In genomic region chr4:82272099-82272498, GRCm38 (mm10) we compare ENCODE assay signal across 23 mouse cellular contexts.
A peak's percentile ranks its signal among the peaks of the same experiment; 100 is the strongest.
DNase-seq lines count a peak whose midpoint lies in the region; ATAC-seq and TF ChIP-seq lines count a peak whose summit lies in the region.
"Had no signal": no experiment of that assay in that cellular context is flagged by ENCODE, and none has a peak within 500 bp of the region (broad histone marks: within the 10 kb centered on the region; RNA-seq: fewer than 3 reads in every experiment).

No protein-coding gene starts in this region.

- no peak for TF ChIP-seq EP300 in lung, postnatal 0 days (IDR thresholded peaks at IDR 0.05)

- no peak overlapping the region for H3K4me3 ChIP-seq in embryonic facial prominence, embryonic 11.5 days (ENCODE audit: low read depth, low read length)
- H3K4me3 ChIP-seq in embryonic facial prominence, embryonic 10.5 days: no peak overlapping the region
- H3K4me3 ChIP-seq in hindbrain, embryonic 12.5 days: no peak overlapping the region
- H3K4me3 ChIP-seq in hindbrain, embryonic 10.5 days: no peak overlapping the region
- H3K4me3 ChIP-seq in lung, postnatal 0 days (ENCODE audit: low read depth, low read length): no peak overlapping the region
- no peak overlapping the region for H3K4me3 ChIP-seq in embryonic fibroblast, embryonic 13.5 days (ENCODE audit: insufficient read depth, low read length)
- H3K4me3 ChIP-seq: hindbrain, embryonic 15.5 days; left cerebral cortex, adult 2 months; liver, embryonic 12.5 days; midbrain, embryonic 12.5 days; neural tube, embryonic 12.5 days had no signal

- peak; percentile 30 for DNase-seq in embryonic facial prominence, embryonic 11.5 days (ENCODE audit: low spot score)
- no peak for DNase-seq in embryonic facial prominence, embryonic 10.5 days (ENCODE audit: low spot score)
- DNase-seq in hindbrain, embryonic 10.5 days (ENCODE audit: low spot score): no peak
- peak; percentile 31 for DNase-seq in lung, postnatal 0 days (ENCODE audit: low spot score)
- no peak for DNase-seq in lung, adult 18-20 months
- no peak for DNase-seq in adrenal gland, postnatal 4 days (ENCODE audit: low spot score in 2 of 2)
- DNase-seq: adrenal gland, postnatal 14 days; cerebellum, adult 8-10 months; cerebellum, postnatal 36 days; forebrain, postnatal 0 days; gastrocnemius, postnatal 14 days; kidney, adult 2 months; lung, adult 2 months; right cerebral cortex, postnatal 14 days; spleen, adult 18-20 months; thymus, postnatal 25 days had no signal

- H3K27ac ChIP-seq in embryonic facial prominence, embryonic 11.5 days (replicated peaks; ENCODE audit: low read depth, low read length): no peak overlapping the region
- no peak overlapping the region for H3K27ac ChIP-seq in embryonic facial prominence, embryonic 10.5 days (replicated peaks)
- H3K27ac ChIP-seq in hindbrain, embryonic 12.5 days: peak overlapping the region; percentile 19; the same call in 1 of the 2 replicates
- no peak overlapping the region for H3K27ac ChIP-seq in hindbrain, embryonic 10.5 days
- H3K27ac ChIP-seq in lung, postnatal 0 days (ENCODE audit: low read length): no peak overlapping the region
- H3K27ac ChIP-seq in embryonic fibroblast, embryonic 13.5 days (ENCODE audit: insufficient read depth, low read length): peak overlapping the region; percentile 64; the same call in 1 of the 2 replicates
- H3K27ac ChIP-seq: hindbrain, embryonic 15.5 days; left cerebral cortex, adult 2 months; liver, embryonic 12.5 days; midbrain, embryonic 12.5 days; neural tube, embryonic 12.5 days had no signal

- no peak for ATAC-seq in embryonic facial prominence, embryonic 11.5 days (replicated peaks; ENCODE audit: insufficient number of reproducible peaks, low FRiP score, low TSS enrichment, low read depth)
- ATAC-seq in hindbrain, embryonic 12.5 days (ENCODE audit: low FRiP score): no peak
- ATAC-seq in lung, postnatal 0 days: no peak
- ATAC-seq: forebrain, postnatal 0 days; liver, embryonic 12.5 days had no signal

- no peak for TF ChIP-seq POLR2A in embryonic fibroblast, embryonic 13.5 days (IDR thresholded peaks at IDR 0.05; ENCODE audit: low read depth, low read length)

- no peak overlapping the region for H3K4me2 ChIP-seq in embryonic facial prominence, embryonic 11.5 days (ENCODE audit: low read depth, low read length)
- H3K4me2 ChIP-seq in hindbrain, embryonic 12.5 days (replicated peaks): no peak overlapping the region
- no peak overlapping the region for H3K4me2 ChIP-seq in lung, postnatal 0 days (replicated peaks; ENCODE audit: low read depth, low read length)
- H3K4me2 ChIP-seq: hindbrain, embryonic 15.5 days; liver, embryonic 12.5 days; midbrain, embryonic 12.5 days; neural tube, embryonic 12.5 days had no signal

- H3K4me1 ChIP-seq in embryonic facial prominence, embryonic 11.5 days (ENCODE audit: control insufficient read depth, insufficient read depth, low read length): peaks cover 2% of the 10 kb centered on the region; the same call in 1 of the 2 replicates
- peaks cover 33% of the 10 kb centered on the region for H3K4me1 ChIP-seq in embryonic facial prominence, embryonic 10.5 days
- peaks cover 23% of the 10 kb centered on the region for H3K4me1 ChIP-seq in hindbrain, embryonic 12.5 days
- peaks cover 7% of the 10 kb centered on the region for H3K4me1 ChIP-seq in hindbrain, embryonic 10.5 days (replicated peaks)
- peaks cover 3% of the 10 kb centered on the region; the same call in 1 of the 2 replicates for H3K4me1 ChIP-seq in lung, postnatal 0 days (ENCODE audit: insufficient read depth, low read depth, low read length)
- H3K4me1 ChIP-seq in embryonic fibroblast, embryonic 13.5 days (ENCODE audit: control insufficient read depth, insufficient read depth, low read length): no peaks in the 10 kb centered on the region; the same call in 1 of the 2 replicates
- H3K4me1 ChIP-seq: liver, embryonic 12.5 days had no signal

- no peaks in the 10 kb centered on the region for H3K27me3 ChIP-seq in embryonic facial prominence, embryonic 11.5 days (ENCODE audit: control insufficient read depth, insufficient read depth, low read length)
- H3K27me3 ChIP-seq in embryonic facial prominence, embryonic 10.5 days (replicated peaks; ENCODE audit: low read depth, poor library complexity, severe bottlenecking): no peaks in the 10 kb centered on the region
- no peaks in the 10 kb centered on the region for H3K27me3 ChIP-seq in hindbrain, embryonic 12.5 days
- no peaks in the 10 kb centered on the region for H3K27me3 ChIP-seq in hindbrain, embryonic 10.5 days (ENCODE audit: insufficient read depth, poor library complexity, severe bottlenecking)
- H3K27me3 ChIP-seq in lung, postnatal 0 days (replicated peaks; ENCODE audit: insufficient read depth, low read length): no peaks in the 10 kb centered on the region
- H3K27me3 ChIP-seq: hindbrain, embryonic 15.5 days; liver, embryonic 12.5 days; midbrain, embryonic 12.5 days; neural tube, embryonic 12.5 days had no signal

- TF ChIP-seq CTCF in lung, postnatal 0 days (IDR thresholded peaks at IDR 0.05): no peak
- no peak for TF ChIP-seq CTCF in embryonic fibroblast, embryonic 13.5 days (IDR thresholded peaks at IDR 0.05; ENCODE audit: borderline replicate concordance, insufficient read depth, low read length)

- WGBS in embryonic facial prominence, embryonic 11.5 days: 67% methylated on average over 4 of the region's 4 CpGs
- 72% methylated on average over 4 of the region's 4 CpGs for WGBS in embryonic facial prominence, embryonic 10.5 days
- WGBS in hindbrain, embryonic 12.5 days: 63% methylated on average over 4 of the region's 4 CpGs
- 77% methylated on average over 4 of the region's 4 CpGs for WGBS in hindbrain, embryonic 10.5 days
- 55% methylated on average over 4 of the region's 4 CpGs for WGBS in lung, postnatal 0 days

- H3K36me3 ChIP-seq in embryonic facial prominence, embryonic 11.5 days (replicated peaks; ENCODE audit: control insufficient read depth, insufficient read depth, low read depth, low read length): no peaks in the 10 kb centered on the region
- no peaks in the 10 kb centered on the region for H3K36me3 ChIP-seq in embryonic facial prominence, embryonic 10.5 days (replicated peaks)
- H3K36me3 ChIP-seq in hindbrain, embryonic 12.5 days: no peaks in the 10 kb centered on the region
- H3K36me3 ChIP-seq in hindbrain, embryonic 10.5 days: no peaks in the 10 kb centered on the region
- H3K36me3 ChIP-seq in lung, postnatal 0 days (ENCODE audit: insufficient read depth, low read length): no peaks in the 10 kb centered on the region
- H3K36me3 ChIP-seq: hindbrain, embryonic 15.5 days; liver, embryonic 12.5 days; midbrain, embryonic 12.5 days; neural tube, embryonic 12.5 days had no signal

- H3K9me3 ChIP-seq in embryonic facial prominence, embryonic 11.5 days (replicated peaks; ENCODE audit: control insufficient read depth, low read length): no peaks in the 10 kb centered on the region
- H3K9me3 ChIP-seq in embryonic facial prominence, embryonic 10.5 days: no peaks in the 10 kb centered on the region
- H3K9me3 ChIP-seq in hindbrain, embryonic 12.5 days (replicated peaks): no peaks in the 10 kb centered on the region
- H3K9me3 ChIP-seq in hindbrain, embryonic 10.5 days: no peaks in the 10 kb centered on the region
- no peaks in the 10 kb centered on the region for H3K9me3 ChIP-seq in lung, postnatal 0 days (ENCODE audit: low read length)
- H3K9me3 ChIP-seq: hindbrain, embryonic 15.5 days; liver, embryonic 12.5 days; midbrain, embryonic 12.5 days; neural tube, embryonic 12.5 days had no signal

- no peak overlapping the region for H3K9ac ChIP-seq in embryonic facial prominence, embryonic 11.5 days (replicated peaks; ENCODE audit: low read length)
- no peak overlapping the region for H3K9ac ChIP-seq in hindbrain, embryonic 12.5 days
- no peak overlapping the region for H3K9ac ChIP-seq in lung, postnatal 0 days (replicated peaks; ENCODE audit: low read depth)
- H3K9ac ChIP-seq: forebrain, postnatal 0 days; hindbrain, embryonic 15.5 days; liver, embryonic 12.5 days; midbrain, embryonic 12.5 days; neural tube, embryonic 12.5 days had no signal

Comparison
In these comparisons a context has a peak if more than half of its experiments do, and no peak if none do; other contexts are left out.
1. DNase-seq: peak in embryonic facial prominence, embryonic 11.5 days (single experiment) and lung, postnatal 0 days (single experiment); none in embryonic facial prominence, embryonic 10.5 days (single experiment), hindbrain, embryonic 10.5 days (single experiment), lung, adult 18-20 months (0 of 2) and adrenal gland, postnatal 4 days (0 of 2).
2. H3K27ac ChIP-seq: peak in hindbrain, embryonic 12.5 days (single experiment) and embryonic fibroblast, embryonic 13.5 days (single experiment); none in embryonic facial prominence, embryonic 11.5 days (single experiment), embryonic facial prominence, embryonic 10.5 days (single experiment), hindbrain, embryonic 10.5 days (single experiment) and lung, postnatal 0 days (single experiment).